Comparison of ENCODE assay signal across 12 mouse cellular contexts in the genomic region with DNA sequence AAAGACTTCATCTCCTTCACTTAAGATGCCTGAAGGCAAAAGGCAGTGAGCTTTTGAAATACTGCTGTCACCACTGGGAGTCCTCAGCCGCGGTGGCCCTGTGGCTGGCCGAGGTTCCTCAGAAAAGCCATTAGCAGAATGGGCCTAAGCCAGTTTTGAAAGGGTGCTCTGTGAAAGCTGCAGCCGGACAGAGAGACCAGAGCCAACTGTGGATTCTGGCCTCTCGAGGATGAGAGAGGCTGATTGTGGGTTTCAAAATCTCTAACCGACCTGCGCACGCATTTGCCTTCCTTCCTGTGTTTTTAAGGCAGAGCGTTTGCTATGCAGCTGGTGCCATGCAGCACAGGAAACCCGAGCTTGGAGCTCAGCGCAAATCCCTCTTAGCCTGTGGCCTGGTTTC. TPM values are rescaled to one million over a fixed set of nuclear protein-coding genes. Genes with fewer than 3 reads are reported as not detected.
DNase-seq lines count a peak whose midpoint lies in the region; ATAC-seq and TF ChIP-seq lines count a peak whose summit lies in the region.
"Had no signal": no experiment of that assay in that cellular context is flagged by ENCODE, and none has a peak within 500 bp of the region (broad histone marks: within the 10 kb centered on the region; RNA-seq: fewer than 3 reads in every experiment).

No protein-coding gene starts in this region.

- no peak overlapping the region for H3K4me2 ChIP-seq in lung, postnatal 0 days (replicated peaks; ENCODE audit: low read depth, low read length)
- H3K4me2 ChIP-seq: forebrain, embryonic 13.5 days; hindbrain, embryonic 14.5 days had no signal

- 50% methylated on average over 11 of the region's 11 CpGs for WGBS in lung, postnatal 0 days

- TF ChIP-seq CTCF in lung, postnatal 0 days (IDR thresholded peaks at IDR 0.05): peak; percentile 31; the same call in 1 of the 2 replicates

- H3K27ac ChIP-seq in lung, postnatal 0 days (ENCODE audit: low read length): no peak overlapping the region
- H3K27ac ChIP-seq: forebrain, embryonic 13.5 days; hindbrain, embryonic 14.5 days had no signal

- peaks cover 43% of the 10 kb centered on the region for H3K4me1 ChIP-seq in lung, postnatal 0 days (ENCODE audit: insufficient read depth, low read depth, low read length)

- H3K9ac ChIP-seq in lung, postnatal 0 days (replicated peaks; ENCODE audit: low read depth): no peak overlapping the region
- H3K9ac ChIP-seq: forebrain, embryonic 13.5 days; hindbrain, embryonic 14.5 days had no signal

- no peak for TF ChIP-seq EP300 in lung, postnatal 0 days (IDR thresholded peaks at IDR 0.05)

- no peak for ATAC-seq in lung, postnatal 0 days
- ATAC-seq: forebrain, embryonic 13.5 days had no signal

- no peaks in the 10 kb centered on the region for H3K9me3 ChIP-seq in lung, postnatal 0 days (ENCODE audit: low read length)
- H3K9me3 ChIP-seq: forebrain, embryonic 13.5 days had no signal

- intact Hi-C loops in heart, postnatal 25 days (cut with DNase I): no loop called here

- H3K36me3 ChIP-seq in lung, postnatal 0 days (ENCODE audit: insufficient read depth, low read length): no peaks in the 10 kb centered on the region

- H3K27me3 ChIP-seq in lung, postnatal 0 days (replicated peaks; ENCODE audit: insufficient read depth, low read length): no peaks in the 10 kb centered on the region
- H3K27me3 ChIP-seq: forebrain, embryonic 13.5 days had no signal

- no peak overlapping the region for H3K4me3 ChIP-seq in lung, postnatal 0 days (ENCODE audit: low read depth, low read length)
- H3K4me3 ChIP-seq: forebrain, embryonic 13.5 days had no signal

- DNase-seq in heart, adult 11 months: peak; percentile 93
- no peak for DNase-seq in heart, postnatal 25 days (ENCODE audit: low spot score)
- DNase-seq in lung, postnatal 0 days (ENCODE audit: low spot score): no peak
- no peak for DNase-seq in lung, postnatal 25 days (ENCODE audit: low spot score)
- DNase-seq in induced T-regulatory cell, adult 2 months (ENCODE audit: low read depth): peak; percentile 90
- peak; percentile 87 for DNase-seq in thymus, postnatal 0 days (ENCODE audit: low spot score)
- DNase-seq in cerebellum, postnatal 4 days (ENCODE audit: low spot score in 2 of 2): no peak
- no peak for DNase-seq in cerebellum, postnatal 10 days
- DNase-seq: embryo, embryonic 11 days; gastrocnemius, postnatal 36 days had no signal

RNA-seq across cellular contexts. Expression of a gene that starts 19.0 kb away (rescaled TPM):
- total RNA-seq in heart, postnatal 25 days (2021): 10 to 100 TPM; 14.0 to 14.5 TPM
- 11.8 and 12.3 TPM in 2 replicates for polyA plus RNA-seq in lung, postnatal 0 days (2015; fragmentation: Nextera tagmentation; extraction: Ambion mirVana)
- polyA plus RNA-seq in thymus, postnatal 0 days (2015; fragmentation: Nextera tagmentation; extraction: Ambion mirVana): 18.5 and 21.1 TPM in 2 replicates

Comparison
In these comparisons a context has a peak if more than half of its experiments do, and no peak if none do; other contexts are left out.
1. DNase-seq: peak in heart, adult 11 months (single experiment), induced T-regulatory cell, adult 2 months (single experiment) and thymus, postnatal 0 days (single experiment); none in heart, postnatal 25 days (single experiment), lung, postnatal 0 days (single experiment), lung, postnatal 25 days (single experiment), cerebellum, postnatal 4 days (0 of 2) and cerebellum, postnatal 10 days (0 of 2).